Mouse (Mus musculus) midbrain, postnatal 0 days (tissue): ENCODE results near the gene Gm44511. TPM values are rescaled to one million over a fixed set of nuclear protein-coding genes. Genes with fewer than 3 reads are reported as not detected.
A peak's percentile ranks its signal among the peaks of the same experiment; 100 is the strongest.
"Not testable (repeated sequence)": the region's sequence is repeated elsewhere in the genome, so short reads cannot be mapped to it uniquely, and the experiment has no call there.

Experiments
- ATAC-seq: fragments of 200-750 bp; cut with Nextera tagmentation; 2 replicates; pipeline ENCODE4 v1.8.0; 2017; ENCODE audit warnings: moderate number of reproducible peaks, mild to moderate bottlenecking, moderate TSS enrichment, moderate library complexity; ENCODE audit not compliant: low FRiP score
- DNase-seq: peaks from one replicate; pipeline ENCODE4 v3.0.0-alpha.2; 2015; ENCODE audit warnings: low spot score
- H3K27ac ChIP-seq: fragments of 300-500 bp; sonication (generic); 2 replicates; pipeline ENCODE4 v1.5.1; 2014; ENCODE audit warnings: low read depth, mild to moderate bottlenecking, low read length, mixed read lengths
- H3K27me3 ChIP-seq: fragments of 300-500 bp; sonication (generic); 2 replicates; pipeline ENCODE4 v1.6.1; 2014; ENCODE audit warnings: low read length, control low read depth, mixed read lengths; ENCODE audit not compliant: insufficient read depth
- H3K36me3 ChIP-seq: fragments of 300-500 bp; sonication (generic); 2 replicates; pipeline ENCODE4 v1.6.1; 2014; ENCODE audit warnings: low read length, control low read depth, mixed read lengths; ENCODE audit not compliant: insufficient read depth
- H3K4me1 ChIP-seq: fragments of 300-500 bp; sonication (generic); 2 replicates; pipeline ENCODE4 v1.6.1; 2014; ENCODE audit warnings: mild to moderate bottlenecking, control low read depth, antibody characterized with exemption, low read length, mixed read lengths; ENCODE audit not compliant: insufficient read depth
- H3K4me2 ChIP-seq: fragments of 300-500 bp; sonication (generic); 2 replicates; pipeline ENCODE4 v1.6.1; 2014; ENCODE audit warnings: low read depth, mild to moderate bottlenecking, low read length, mixed read lengths; ENCODE audit not compliant: poor library complexity, severe bottlenecking
- H3K4me3 ChIP-seq: fragments of 300-500 bp; sonication (generic); 2 replicates; pipeline ENCODE4 v1.5.1; 2014; ENCODE audit warnings: low read depth, mild to moderate bottlenecking, low read length, moderate library complexity
- H3K9ac ChIP-seq: fragments of 300-500 bp; sonication (generic); replicated peaks from 2 replicates; pipeline ENCODE4 v1.6.1; 2014; ENCODE audit warnings: mild to moderate bottlenecking, low read length, moderate library complexity, mixed read lengths; ENCODE audit not compliant: poor library complexity, severe bottlenecking
- H3K9me3 ChIP-seq: fragments of 300-500 bp; sonication (generic); 2 replicates; pipeline ENCODE4 v1.6.1; 2016; ENCODE audit warnings: low read length, control low read depth
- CTCF ChIP-seq: IDR thresholded peaks from 2 replicates; pipeline ENCODE4 v1.5.1; 2016; ENCODE audit warnings: antibody characterized with exemption, mild to moderate bottlenecking
- WGBS: fragments of 180-500 bp; shearing (Covaris S2); extraction: QIAGEN DNeasy Blood & Tissue Kit; methylation state at CpG from one replicate; pipeline ENCODE4 v1.1.7; 2014; 5-methylcytosine and 5-hydroxymethylcytosine counted together
- polyA plus RNA-seq: library from polyadenylated mRNA; unstranded; fragments of >200 nt; fragmentation: Nextera tagmentation; extraction: Ambion mirVana; gene quantifications from 2 replicates; pipeline ENCODE4 v1.2.1, GENCODE M21; 2015
- total RNA-seq: library from RNA; depleted of rRNA; stranded (reverse); fragments of >200 nt; gene quantifications from 2 replicates; pipeline ENCODE4 v1.2.3, GENCODE M21; 2014

The Gm44511 gene
- total and polyA plus RNA-seq, 2 experiments from 2014 or later: not detected

DNA sequence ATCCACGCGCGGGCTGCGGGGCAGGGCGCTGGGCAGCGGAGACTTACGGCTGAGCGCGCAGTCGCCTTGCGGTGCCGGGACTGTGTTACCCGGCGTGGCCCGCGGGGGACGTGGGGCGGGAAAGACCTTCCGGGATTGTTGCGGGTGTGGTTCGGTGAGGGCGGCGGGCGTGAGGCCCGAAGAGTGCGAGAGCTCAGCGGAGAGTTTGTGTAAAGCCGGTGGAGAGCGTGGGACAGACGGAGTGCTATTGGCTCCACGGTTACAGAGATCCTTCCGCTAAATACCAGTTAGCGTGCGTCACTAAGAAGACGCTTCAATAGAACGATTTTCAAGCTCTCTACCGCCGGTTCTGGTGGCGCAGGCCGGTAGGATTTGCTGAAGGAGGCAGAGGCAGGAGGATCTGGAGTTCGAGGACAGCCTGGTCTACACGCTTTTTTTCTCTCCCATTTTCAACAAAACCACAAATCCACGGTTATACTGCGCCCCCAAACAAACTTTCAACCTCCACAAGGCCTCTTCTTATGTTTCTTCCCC is 16.9 kb upstream of the Gm44511 start:
- Histone ChIP-seq H3K36me3 (no peaks in the 10 kb centered on the region), H3K4me1 (no peaks in the 10 kb centered on the region), H3K9me3 (no peaks in the 10 kb centered on the region), H3K27me3 (no peaks in the 10 kb centered on the region), H3K4me3 (peak overlapping the region; percentile 69), H3K27ac (peak overlapping the region; percentile 89), H3K4me2 (peak overlapping the region; percentile 65), H3K9ac (peak overlapping the region; percentile 76)
- peak; percentile 28 for TF ChIP-seq CTCF
- peak; percentile 97 for DNase-seq
- peak; percentile 82 for ATAC-seq
- under 1% methylated on average over 44 of the region's 44 CpGs for WGBS

DNA sequence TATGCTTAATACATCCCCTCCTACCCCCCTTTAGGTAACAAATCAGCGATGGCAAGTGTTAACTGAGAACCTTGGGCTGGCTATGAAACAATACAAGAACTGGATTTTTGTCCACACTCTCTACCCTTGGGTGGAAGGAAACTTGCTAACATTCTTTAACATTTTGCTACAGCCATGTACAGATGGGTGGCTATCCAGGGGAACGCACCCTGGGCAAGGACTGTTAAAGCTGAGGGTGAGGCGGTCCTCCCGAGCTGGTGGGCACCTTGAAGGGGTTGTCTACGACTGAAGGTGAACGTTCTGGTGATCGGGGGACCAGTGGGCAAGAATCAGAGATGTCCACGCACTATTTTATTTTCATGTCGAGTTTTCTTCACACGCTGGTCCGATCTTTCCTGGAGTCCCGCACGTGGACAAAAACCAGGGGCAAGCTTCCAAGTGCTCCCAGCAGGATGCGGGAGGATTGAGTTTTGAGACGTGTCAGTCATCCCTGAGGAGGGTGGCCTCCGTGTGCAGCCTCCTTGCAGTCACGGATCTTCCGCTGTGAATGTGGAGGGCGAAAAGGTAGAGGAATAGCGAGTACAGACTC is 16.3 kb upstream of the Gm44511 start:
- DNase-seq: no peak
- under 1% methylated on average over 20 of the region's 20 CpGs for WGBS
- Histone ChIP-seq H3K4me3 (peak overlapping the region; percentile 69), H3K9ac (peak overlapping the region; percentile 76), H3K4me2 (peak overlapping the region; percentile 55), H3K9me3 (no peaks in the 10 kb centered on the region), H3K27me3 (no peaks in the 10 kb centered on the region), H3K4me1 (no peaks in the 10 kb centered on the region), H3K27ac (peak overlapping the region; percentile 88), H3K36me3 (no peaks in the 10 kb centered on the region)
- no peak for ATAC-seq
- no peak for TF ChIP-seq CTCF

DNA sequence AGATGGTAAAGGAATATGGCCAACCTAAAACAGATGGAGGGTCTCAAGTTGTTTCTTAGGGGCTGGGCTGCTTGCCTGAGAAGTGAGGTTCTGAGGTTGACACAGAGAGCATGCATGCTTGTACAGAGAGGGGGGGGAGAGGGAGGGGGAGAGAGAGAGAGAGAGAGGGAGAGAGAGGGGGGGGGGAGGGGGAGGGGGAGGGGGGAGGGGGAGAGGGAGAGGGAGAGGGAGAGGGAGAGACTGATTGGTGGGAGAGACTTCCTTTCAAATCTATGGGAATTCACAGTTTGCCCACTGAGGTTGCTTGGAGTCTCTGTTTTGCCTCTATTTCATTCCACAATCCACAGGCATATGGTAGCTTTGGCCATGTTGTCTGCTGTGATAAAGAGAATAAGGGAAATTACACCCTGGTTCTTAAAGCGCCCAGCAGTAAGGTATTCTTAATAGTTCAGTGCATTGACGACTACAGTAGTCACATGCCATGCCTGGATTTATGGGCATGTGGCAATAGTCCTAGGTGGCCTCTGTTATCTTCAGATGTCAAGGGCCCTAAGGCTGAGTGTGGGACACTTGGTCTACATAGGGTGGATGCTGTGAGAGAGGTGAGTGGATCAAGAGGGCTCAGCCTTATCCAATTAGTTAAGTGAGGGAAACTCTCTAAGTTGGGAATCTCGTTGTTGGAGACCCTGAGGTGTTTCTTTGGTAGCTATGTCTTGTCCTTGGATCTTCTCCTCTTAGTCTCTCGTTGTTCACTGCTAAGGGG is 15.4 kb upstream of the Gm44511 start:
- H3K4me3 ChIP-seq: peak overlapping the region; percentile 69
- ATAC-seq: no peak
- H3K27ac ChIP-seq: no peak overlapping the region
- no peaks in the 10 kb centered on the region for H3K4me1 ChIP-seq
- no peak for DNase-seq
- peak overlapping the region; percentile 55 for H3K4me2 ChIP-seq
- H3K9me3 ChIP-seq: no peaks in the 10 kb centered on the region
- no peak for TF ChIP-seq CTCF
- no peaks in the 10 kb centered on the region for H3K27me3 ChIP-seq
- H3K36me3 ChIP-seq: no peaks in the 10 kb centered on the region
- peak overlapping the region; percentile 76; the same call in 1 of the 2 replicates for H3K9ac ChIP-seq
- 41% methylated on average over 4 of the region's 4 CpGs for WGBS

DNA sequence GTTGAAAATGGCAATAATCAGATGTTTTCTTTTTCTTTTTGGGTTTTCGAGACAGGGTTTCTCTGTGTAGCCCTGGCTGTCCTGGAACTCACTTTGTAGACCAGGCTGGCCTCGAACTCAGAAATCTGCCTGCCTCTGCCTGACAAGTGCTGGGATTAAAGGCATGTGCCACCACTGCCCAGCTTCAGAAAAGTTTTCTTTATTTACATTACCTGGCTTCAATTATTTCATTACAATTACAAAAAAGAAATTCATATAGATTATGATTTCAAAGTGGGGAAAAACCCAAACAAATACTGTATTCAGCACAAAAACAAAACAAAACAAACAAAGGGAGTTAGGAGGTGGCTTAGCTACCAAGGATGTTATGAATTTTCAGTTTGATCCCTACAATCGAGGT is 14.6 kb upstream of the Gm44511 start:
- H3K4me2 ChIP-seq, H3K9ac ChIP-seq, DNase-seq, H3K27ac ChIP-seq, H3K36me3 ChIP-seq, H3K4me1 ChIP-seq, H3K4me3 ChIP-seq, H3K27me3 ChIP-seq, H3K9me3 ChIP-seq, ATAC-seq: not testable (repeated sequence)
- 90% methylated on average over 3 of the region's 3 CpGs for WGBS

DNA sequence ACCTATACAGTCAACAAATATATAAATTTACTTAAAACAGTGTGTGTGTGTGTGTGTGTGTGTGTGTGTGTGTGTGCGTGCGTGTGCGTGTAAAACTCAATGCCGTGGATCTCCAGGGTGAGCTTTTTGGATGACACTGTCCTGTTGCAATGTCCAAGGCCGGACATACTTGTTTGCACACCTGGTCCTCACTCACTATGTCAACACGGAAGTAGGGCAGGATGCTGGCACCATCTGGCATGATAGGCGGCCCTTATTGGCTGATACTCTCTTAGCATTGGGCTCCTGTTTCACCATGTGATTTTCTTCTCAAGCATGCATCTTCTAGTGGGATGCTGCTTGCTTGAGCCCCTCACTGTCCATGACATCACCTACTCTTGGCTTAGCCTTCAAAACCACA is 13.8 kb upstream of the Gm44511 start:
- whole genome bisulfite sequencing: 70% methylated on average over 7 of the region's 7 CpGs
- Histone ChIP-seq H3K4me2 (peak overlapping the region; percentile 59), H3K27ac (peak overlapping the region; percentile 95), H3K36me3 (no peaks in the 10 kb centered on the region), H3K4me1 (no peaks in the 10 kb centered on the region), H3K27me3 (no peaks in the 10 kb centered on the region), H3K4me3 (peak overlapping the region; percentile 78), H3K9me3 (no peaks in the 10 kb centered on the region), H3K9ac (peak overlapping the region; percentile 39; the same call in 1 of the 2 replicates)
- DNase-seq (no peak), ATAC-seq (no peak)
- no peak for TF ChIP-seq CTCF

DNA sequence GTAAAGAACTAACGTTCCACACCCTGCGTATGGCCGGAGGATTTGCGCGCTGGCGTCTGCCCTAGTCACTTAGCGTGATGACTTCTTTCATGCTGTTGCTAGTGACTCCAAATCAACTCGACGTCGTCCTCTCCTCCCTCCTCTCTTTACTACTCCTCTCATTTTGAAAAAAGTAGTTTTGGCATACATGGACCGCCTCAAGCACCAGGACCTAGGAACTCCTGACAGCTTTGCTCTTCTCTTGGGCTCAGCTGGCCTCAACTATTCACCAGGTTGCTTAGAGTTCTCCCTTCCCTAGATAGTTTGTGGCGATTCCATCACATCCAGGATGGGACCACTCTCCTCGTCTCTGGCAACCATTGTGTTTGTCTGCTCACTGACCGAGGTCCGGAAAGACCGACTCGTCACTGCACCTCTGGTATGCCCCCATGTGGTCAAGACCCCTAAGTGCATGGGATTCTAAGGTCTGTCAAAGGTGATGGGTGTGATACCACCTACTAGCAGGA is 13.2 kb upstream of the Gm44511 start:
- DNase-seq (peak; percentile 84), ATAC-seq (peak; percentile 11; the same call in 1 of the 2 replicates)
- under 1% methylated on average over 17 of the region's 17 CpGs for WGBS
- H3K4me2 ChIP-seq: peak overlapping the region; percentile 59
- H3K27me3 ChIP-seq: no peaks in the 10 kb centered on the region
- no peaks in the 10 kb centered on the region for H3K36me3 ChIP-seq
- H3K27ac ChIP-seq: peak overlapping the region; percentile 95
- H3K9me3 ChIP-seq: no peaks in the 10 kb centered on the region
- no peaks in the 10 kb centered on the region for H3K4me1 ChIP-seq
- TF ChIP-seq CTCF: peak; percentile 85
- peak overlapping the region; percentile 78 for H3K4me3 ChIP-seq
- H3K9ac ChIP-seq: peak overlapping the region; percentile 39
